Mouse (Mus musculus) E14TG2a.4 (cell line): Measurements from ENCODE around the gene Shq1.
A peak's percentile ranks its signal among the peaks of the same experiment; 100 is the strongest.

ENCODE experiments used
- H3K27me3 ChIP-seq: 2 replicates; pipeline ENCODE4 v1.6.1; 2014; ENCODE audit warnings: low read length, control low read depth; ENCODE audit not compliant: insufficient read depth
- H3K36me3 ChIP-seq: 2 replicates; pipeline ENCODE4 v1.6.1; 2014; ENCODE audit warnings: low read length, control low read depth; ENCODE audit not compliant: insufficient read depth
- H3K4me1 ChIP-seq: replicated peaks from 2 replicates; pipeline ENCODE4 v1.6.1; 2014; ENCODE audit warnings: low read depth, low read length, control low read depth
- H3K4me3 ChIP-seq: replicated peaks from 2 replicates; pipeline ENCODE4 v1.5.1; 2014; ENCODE audit warnings: mild to moderate bottlenecking, low read length
- H3K9me3 ChIP-seq: 2 replicates; pipeline ENCODE4 v1.6.1; 2014; ENCODE audit warnings: low read length, control low read depth
- CTCF ChIP-seq: conservative IDR thresholded peaks from 2 replicates; pipeline ENCODE4 v1.5.1; 2014; ENCODE audit warnings: low read length
- NANOG ChIP-seq: IDR thresholded peaks from 2 replicates; pipeline ENCODE4 v1.6.1; 2014; ENCODE audit warnings: borderline replicate concordance, low read length, mixed read lengths
- POU5F1 ChIP-seq: IDR thresholded peaks from 2 replicates; pipeline ENCODE4 v1.6.1; 2014; ENCODE audit warnings: low read length, borderline replicate concordance

The Shq1 gene

DNA sequence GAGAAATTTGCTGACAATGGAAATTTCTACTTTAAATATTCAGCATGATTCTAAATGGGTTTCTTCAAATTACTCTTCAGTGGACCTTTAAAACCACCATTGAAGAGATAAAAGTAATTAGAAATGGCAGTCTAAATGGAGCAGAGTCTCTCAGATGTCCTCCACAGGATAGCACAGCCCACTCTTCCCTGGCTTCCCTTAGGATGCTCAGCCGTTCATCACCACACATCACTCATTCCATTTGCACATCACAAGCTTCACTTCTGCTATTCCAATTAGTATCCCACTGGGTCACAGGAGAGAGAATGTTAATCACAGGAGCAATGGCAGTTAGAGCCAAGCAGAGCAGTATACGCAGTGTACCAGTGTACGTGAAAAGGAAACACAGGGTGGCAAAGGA lies 18.4 kb downstream of the Shq1 start:
- H3K9me3 ChIP-seq, result no peaks in the 10 kb centered on the region
- H3K4me3 ChIP-seq, result no peak overlapping the region
- H3K36me3 ChIP-seq, result peaks cover 67% of the 10 kb centered on the region
- TF ChIP-seq NANOG (no peak; the same call in 1 of the 2 replicates), POU5F1 (no peak), CTCF (no peak)
- peaks cover 8% of the 10 kb centered on the region; the same call in 1 of the 2 replicates for H3K4me1 ChIP-seq
- no peaks in the 10 kb centered on the region for H3K27me3 ChIP-seq

DNA sequence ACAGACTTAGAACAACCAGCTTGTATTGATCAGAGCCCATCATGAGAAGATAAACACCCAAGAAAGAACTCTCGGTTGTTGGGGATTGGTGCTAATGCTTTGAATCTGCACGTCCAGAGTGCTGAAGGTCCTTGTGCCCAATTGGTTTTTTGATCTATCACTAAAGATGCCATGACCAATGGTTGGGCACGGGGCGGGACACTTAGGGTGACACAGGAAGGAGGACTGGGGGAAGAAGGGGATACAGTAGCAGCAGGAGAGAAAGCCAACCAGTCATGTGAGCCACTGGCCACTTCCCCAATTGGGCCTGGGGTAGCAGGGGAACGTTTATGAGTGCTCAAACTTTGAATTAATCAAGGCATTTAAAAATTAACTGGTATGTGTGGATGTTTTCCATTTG lies 23.8 kb downstream of the Shq1 start:
- H3K9me3 ChIP-seq, result no peaks in the 10 kb centered on the region
- TF ChIP-seq NANOG (no peak), POU5F1 (no peak), CTCF (no peak)
- peaks cover 25% of the 10 kb centered on the region for H3K4me1 ChIP-seq
- H3K27me3 ChIP-seq, result no peaks in the 10 kb centered on the region
- no peak overlapping the region for H3K4me3 ChIP-seq
- peaks cover 51% of the 10 kb centered on the region for H3K36me3 ChIP-seq

DNA sequence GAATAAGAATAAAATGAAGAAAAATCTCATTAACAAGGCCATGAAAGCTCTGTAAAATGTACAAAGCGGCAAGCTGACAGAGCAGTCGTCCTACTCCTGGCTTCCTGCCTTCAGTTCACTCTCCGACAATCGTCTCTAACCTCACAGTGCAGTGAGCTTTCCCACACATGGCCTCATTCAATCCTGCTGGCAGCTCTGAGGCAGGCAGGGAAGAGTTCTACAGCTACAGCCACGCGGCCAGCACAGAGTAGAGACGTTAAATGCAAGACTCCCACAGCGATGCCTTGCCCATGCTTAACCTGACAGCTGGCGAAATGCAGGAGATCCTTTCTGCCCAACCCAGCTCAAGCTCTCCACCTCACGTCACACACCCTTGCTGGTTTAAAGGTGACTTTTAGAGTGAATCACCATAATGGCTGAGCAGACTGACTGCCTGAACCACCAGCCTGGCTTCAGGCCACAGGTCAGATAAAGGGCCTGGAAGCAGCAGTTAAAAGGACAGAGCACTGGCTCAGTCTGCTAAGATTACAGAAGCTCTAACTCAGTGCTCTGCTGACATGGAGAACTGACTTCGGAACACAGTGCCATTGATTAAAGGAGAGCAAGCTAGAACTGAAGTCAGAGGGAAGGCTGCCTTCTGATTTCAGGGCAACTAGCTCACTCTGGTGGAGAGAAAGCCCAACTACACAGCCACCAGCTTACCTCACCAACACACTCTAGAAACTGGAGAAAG lies 25.3 kb downstream of the Shq1 start:
- no peak for TF ChIP-seq NANOG
- TF ChIP-seq CTCF, result peak; percentile 45
- Histone ChIP-seq H3K36me3 (peaks cover 50% of the 10 kb centered on the region), H3K9me3 (no peaks in the 10 kb centered on the region), H3K27me3 (no peaks in the 10 kb centered on the region), H3K4me3 (no peak overlapping the region), H3K4me1 (peaks cover 25% of the 10 kb centered on the region)

DNA sequence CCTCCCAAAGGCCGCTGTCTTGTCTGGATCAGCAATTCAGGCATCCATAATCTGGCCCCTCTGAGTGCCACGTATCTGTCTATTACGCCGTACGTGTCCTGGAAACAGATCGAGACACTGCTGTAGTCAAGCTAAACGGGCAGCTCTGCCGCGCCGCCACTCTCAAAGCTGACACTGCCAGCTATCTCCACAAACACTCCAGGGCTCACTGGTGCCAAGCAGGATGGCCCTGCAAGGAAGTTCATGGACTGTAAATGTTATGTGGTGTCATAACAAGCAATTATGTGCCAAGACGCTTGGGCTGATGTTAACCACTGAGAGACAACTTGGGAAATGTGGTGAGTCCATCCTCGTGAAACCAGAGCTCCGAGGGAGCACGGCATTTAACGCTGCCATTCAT lies 26.3 kb downstream of the Shq1 start:
- H3K36me3 ChIP-seq, result peaks cover 40% of the 10 kb centered on the region
- no peaks in the 10 kb centered on the region for H3K9me3 ChIP-seq
- peaks cover 25% of the 10 kb centered on the region for H3K4me1 ChIP-seq
- TF ChIP-seq POU5F1 (no peak), CTCF (no peak), NANOG (no peak)
- H3K27me3 ChIP-seq, result no peaks in the 10 kb centered on the region
- no peak overlapping the region for H3K4me3 ChIP-seq

DNA sequence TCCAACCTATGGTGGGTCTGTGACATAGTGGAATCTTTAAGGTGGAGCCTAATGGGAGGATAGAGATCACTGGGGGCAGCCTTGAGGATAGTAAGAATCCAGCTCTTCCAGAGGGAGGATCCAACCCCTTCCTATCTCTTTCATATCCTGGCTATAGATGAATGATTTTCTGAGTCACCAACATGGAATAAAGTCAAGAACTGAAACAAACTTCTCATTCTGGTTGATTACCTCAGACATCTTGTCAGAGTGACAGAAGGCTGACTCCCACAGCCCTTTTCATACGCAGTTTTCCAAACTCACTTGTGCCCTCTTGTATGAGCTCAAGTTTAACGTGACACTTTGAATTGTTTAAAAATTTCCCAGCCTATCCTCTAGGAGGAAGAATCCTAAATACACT lies 28.2 kb downstream of the Shq1 start:
- Histone ChIP-seq H3K4me3 (no peak overlapping the region), H3K4me1 (peaks cover 20% of the 10 kb centered on the region), H3K9me3 (no peaks in the 10 kb centered on the region), H3K36me3 (peaks cover 33% of the 10 kb centered on the region), H3K27me3 (no peaks in the 10 kb centered on the region)
- TF ChIP-seq POU5F1 (no peak), NANOG (no peak), CTCF (no peak)

DNA sequence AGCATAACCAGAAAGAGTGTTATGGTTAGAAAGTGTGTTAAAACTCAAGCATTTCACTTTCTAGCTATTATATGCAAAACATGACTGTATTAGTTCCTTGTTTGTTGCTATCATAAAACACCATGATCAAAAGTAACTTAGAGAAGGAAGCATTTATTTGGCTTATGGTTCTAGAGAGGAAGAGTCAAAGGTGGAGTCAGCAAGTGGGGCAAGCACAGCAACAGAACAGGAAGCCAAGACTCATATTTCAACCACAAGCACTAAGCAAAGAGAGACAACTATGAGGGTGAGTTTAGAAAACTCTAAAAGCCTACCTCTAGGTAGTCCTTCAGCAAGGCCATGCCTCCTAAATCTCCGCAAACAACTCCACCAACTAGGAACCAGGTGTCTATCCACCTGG lies 30.4 kb downstream of the Shq1 start:
- Histone ChIP-seq H3K4me1 (peaks cover 20% of the 10 kb centered on the region), H3K9me3 (no peaks in the 10 kb centered on the region), H3K4me3 (no peak overlapping the region), H3K27me3 (no peaks in the 10 kb centered on the region), H3K36me3 (peaks cover 37% of the 10 kb centered on the region)
- no peak for TF ChIP-seq POU5F1
- TF ChIP-seq NANOG, result no peak
- no peak for TF ChIP-seq CTCF

DNA sequence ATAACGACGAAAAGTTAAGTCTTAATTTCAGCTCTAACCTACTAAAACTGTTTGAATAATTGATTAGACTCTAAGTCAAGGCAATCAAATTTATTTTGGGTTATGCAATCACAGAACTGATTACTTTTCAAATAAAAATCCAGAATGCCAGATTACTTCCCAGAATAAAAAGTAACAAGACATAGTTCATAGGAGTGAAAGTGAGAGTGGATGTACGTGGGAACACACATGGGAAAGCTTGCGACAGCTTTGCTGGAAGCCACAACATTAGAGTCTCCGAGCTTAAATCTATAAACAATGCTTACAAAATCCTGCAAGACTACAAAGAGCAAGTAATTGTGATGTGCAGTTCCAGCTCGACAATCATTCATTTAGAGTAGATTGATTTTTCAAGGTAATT lies 41.9 kb downstream of the Shq1 start:
- H3K9me3 ChIP-seq, result no peaks in the 10 kb centered on the region
- H3K27me3 ChIP-seq, result no peaks in the 10 kb centered on the region
- TF ChIP-seq NANOG (no peak), POU5F1 (no peak), CTCF (no peak)

DNA sequence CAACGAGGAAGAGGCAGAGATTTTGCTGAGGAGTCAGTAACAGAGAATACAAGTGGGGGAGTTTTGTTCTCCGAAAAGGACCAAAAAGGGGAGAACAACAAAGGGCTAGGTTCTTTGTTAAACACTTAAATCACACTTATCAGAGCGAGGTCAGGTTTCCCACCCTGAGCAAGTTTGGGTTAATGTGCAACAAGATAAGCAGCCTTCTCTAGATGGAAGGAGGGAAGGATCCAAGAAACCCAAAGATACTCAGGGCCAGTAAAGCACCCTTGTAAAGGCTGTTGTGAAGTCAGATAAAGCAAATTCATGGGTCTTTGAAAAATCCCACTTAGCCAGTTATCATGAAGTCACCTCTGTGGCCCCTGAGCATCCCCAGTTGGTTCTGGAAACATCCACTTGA lies 42.7 kb downstream of the Shq1 start:
- Histone ChIP-seq H3K36me3 (peaks cover 71% of the 10 kb centered on the region), H3K4me1 (peaks cover 10% of the 10 kb centered on the region), H3K4me3 (no peak overlapping the region), H3K9me3 (no peaks in the 10 kb centered on the region), H3K27me3 (no peaks in the 10 kb centered on the region)
- no peak for TF ChIP-seq POU5F1

More for the DNA sequence above, 41.9 kb downstream of the Shq1 start:
- no peak overlapping the region for H3K4me3 ChIP-seq
- peaks cover 10% of the 10 kb centered on the region for H3K4me1 ChIP-seq
- peaks cover 71% of the 10 kb centered on the region for H3K36me3 ChIP-seq

DNA sequence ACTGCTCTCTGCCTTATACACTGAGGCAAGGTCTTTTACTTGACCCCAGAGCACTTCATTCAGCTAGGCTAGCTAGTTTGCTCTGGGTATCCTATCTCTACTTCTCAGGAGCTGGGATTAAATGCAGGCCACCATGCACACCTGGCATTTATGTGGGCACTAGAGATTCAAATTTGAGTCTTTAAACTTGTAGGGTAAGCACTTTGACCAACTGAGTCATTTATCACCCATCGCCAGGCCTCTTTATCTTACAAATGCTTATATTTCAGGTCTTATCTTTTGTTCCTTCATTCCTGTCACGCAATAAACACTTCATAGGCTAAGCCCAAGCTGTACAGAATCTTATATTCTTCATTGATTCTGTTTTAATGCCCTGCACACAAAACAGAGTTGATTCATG lies 47.0 kb downstream of the Shq1 start:
- H3K36me3 ChIP-seq, result peaks cover 60% of the 10 kb centered on the region
- no peaks in the 10 kb centered on the region for H3K27me3 ChIP-seq
- no peak overlapping the region for H3K4me3 ChIP-seq
- peaks cover 14% of the 10 kb centered on the region for H3K4me1 ChIP-seq
- no peak for TF ChIP-seq NANOG
- no peak for TF ChIP-seq POU5F1
- no peak for TF ChIP-seq CTCF
- no peaks in the 10 kb centered on the region for H3K9me3 ChIP-seq
